Mouse (Mus musculus): Measurements from ENCODE around the gene Per2. TPM values are rescaled to one million over a fixed set of nuclear protein-coding genes. Genes with fewer than 3 reads are reported as not detected.
"Not testable (repeated sequence)": the region's sequence is repeated elsewhere in the genome, so short reads cannot be mapped to it uniquely, and the experiment has no call there.

Gene Per2
- polyA plus RNA-seq, 1 experiment, result 3.7 TPM

DNA sequence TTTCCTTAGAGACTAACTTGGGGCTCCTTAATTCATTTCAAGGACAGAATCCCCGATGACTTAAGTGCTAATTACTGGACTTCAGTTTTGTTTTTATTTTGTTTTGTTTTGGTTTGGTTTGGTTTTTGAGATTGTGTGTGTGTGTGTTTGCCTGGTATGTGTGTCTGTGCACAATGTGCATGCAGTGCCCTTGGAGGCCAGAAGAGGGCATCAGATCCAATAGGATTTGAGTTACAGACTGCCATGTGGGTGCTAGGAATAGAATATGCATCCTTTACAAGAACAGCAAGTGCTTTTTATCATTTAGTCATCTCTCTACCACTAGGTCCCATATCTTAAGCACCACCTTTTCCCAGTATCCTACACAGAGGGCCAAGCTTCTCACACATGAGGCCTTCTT is 19.8 kb upstream of the Per2 start:
- Histone ChIP-seq H3K4me3 (ENCODE audit: extremely low read depth, insufficient read depth, insufficient read length) (no peak overlapping the region), H3K27ac (ENCODE audit: insufficient read depth, low read length) (no peak overlapping the region), H3K36me3 (ENCODE audit: control insufficient read depth, insufficient read depth, low read length) (no peaks in the 10 kb centered on the region), H3K4me1 (ENCODE audit: control insufficient read depth, insufficient read depth, insufficient read length) (no peaks in the 10 kb centered on the region), H3K27me3 (ENCODE audit: control insufficient read depth, insufficient read depth, low read length) (no peaks in the 10 kb centered on the region)
- TF ChIP-seq CTCF (IDR thresholded peaks at IDR 0.05; ENCODE audit: extremely low read depth, insufficient read depth, insufficient read length, insufficient replicate concordance), result no peak
- TF ChIP-seq POLR2A (IDR thresholded peaks at IDR 0.05; ENCODE audit: low read depth, low read length), result no peak
- DNase-seq (ENCODE audit: low read depth in 1 of 2, low spot score in 2 of 2), result no peak
- WGBS, result 85% methylated on average over 1 of the region's 1 CpGs

DNA sequence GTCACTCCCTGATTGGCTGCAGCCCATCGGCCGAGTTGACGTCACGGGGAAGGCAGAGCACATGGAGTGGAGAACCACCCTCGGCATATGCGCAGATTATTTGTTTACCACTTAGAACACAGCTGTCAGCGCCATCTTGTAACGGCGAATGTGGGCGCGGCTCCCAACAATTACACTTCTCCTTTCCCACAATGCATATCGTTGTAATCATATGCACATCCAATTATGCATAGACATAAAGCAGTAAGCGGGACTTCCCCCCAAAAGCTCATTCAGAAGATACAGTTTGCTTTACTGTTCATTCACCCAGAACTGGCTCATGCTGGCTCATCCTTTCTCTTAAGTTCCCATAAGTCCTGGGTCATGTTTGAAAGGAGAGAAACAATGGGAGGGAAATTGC is 19.0 kb upstream of the Per2 start:
- 95% methylated on average over 13 of the region's 13 CpGs for WGBS
- H3K27me3 ChIP-seq (ENCODE audit: control insufficient read depth, insufficient read depth, low read length); H3K4me3 ChIP-seq (ENCODE audit: extremely low read depth, insufficient read depth, insufficient read length); H3K27ac ChIP-seq (ENCODE audit: insufficient read depth, low read length); H3K36me3 ChIP-seq (ENCODE audit: control insufficient read depth, insufficient read depth, low read length); H3K4me1 ChIP-seq (ENCODE audit: control insufficient read depth, insufficient read depth, insufficient read length); DNase-seq (ENCODE audit: low read depth in 1 of 2, low spot score in 2 of 2): not testable (repeated sequence)

- TF ChIP-seq POLR2A (IDR thresholded peaks at IDR 0.05; ENCODE audit: low read depth, low read length) (no peak), CTCF (IDR thresholded peaks at IDR 0.05; ENCODE audit: extremely low read depth, insufficient read depth, insufficient read length, insufficient replicate concordance) (no peak)
- no peaks in the 10 kb centered on the region for H3K4me1 ChIP-seq (ENCODE audit: control insufficient read depth, insufficient read depth, insufficient read length)
- H3K27me3 ChIP-seq (ENCODE audit: control insufficient read depth, insufficient read depth, low read length), result no peaks in the 10 kb centered on the region
- H3K36me3 ChIP-seq (ENCODE audit: control insufficient read depth, insufficient read depth, low read length), result no peaks in the 10 kb centered on the region
- 91% methylated on average over 4 of the region's 4 CpGs for WGBS
- no peak overlapping the region for H3K27ac ChIP-seq (ENCODE audit: insufficient read depth, low read length)
- H3K4me3 ChIP-seq (ENCODE audit: extremely low read depth, insufficient read depth, insufficient read length), result no peak overlapping the region
- DNase-seq (ENCODE audit: low read depth in 1 of 2, low spot score in 2 of 2), result no peak
Measured at GRCm38 (mm10) chr1:91469888-91470419, 10.8 kb upstream of the Per2 start.

DNA sequence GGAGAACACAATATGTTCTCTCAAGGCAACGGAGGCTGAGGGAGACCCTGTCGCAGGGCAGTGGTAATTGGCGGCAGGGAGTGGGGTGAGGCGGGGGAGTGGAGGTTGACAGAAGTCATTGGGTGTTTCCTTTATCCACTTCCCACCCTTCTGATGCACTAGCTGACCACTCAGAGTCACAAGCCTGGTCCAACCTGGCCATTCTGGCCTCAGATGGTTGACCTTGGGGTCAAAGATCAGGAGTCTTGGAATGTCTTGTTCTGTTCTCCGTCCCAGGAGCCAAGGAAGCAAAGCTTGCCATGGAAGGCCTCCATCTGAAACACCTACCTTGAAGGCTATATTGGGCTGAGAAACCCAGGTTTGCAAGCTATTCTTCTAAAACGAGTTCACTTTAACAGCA is 7.1 kb upstream of the Per2 start:
- no peak overlapping the region for H3K27ac ChIP-seq (ENCODE audit: insufficient read depth, low read length)
- H3K4me3 ChIP-seq (ENCODE audit: extremely low read depth, insufficient read depth, insufficient read length), result no peak overlapping the region
- H3K27me3 ChIP-seq (ENCODE audit: control insufficient read depth, insufficient read depth, low read length), result no peaks in the 10 kb centered on the region
- no peak for DNase-seq (ENCODE audit: low read depth in 1 of 2, low spot score in 2 of 2)
- H3K4me1 ChIP-seq (ENCODE audit: control insufficient read depth, insufficient read depth, insufficient read length), result no peaks in the 10 kb centered on the region
- TF ChIP-seq CTCF (IDR thresholded peaks at IDR 0.05; ENCODE audit: extremely low read depth, insufficient read depth, insufficient read length, insufficient replicate concordance), result no peak
- TF ChIP-seq POLR2A (IDR thresholded peaks at IDR 0.05; ENCODE audit: low read depth, low read length), result no peak
- H3K36me3 ChIP-seq (ENCODE audit: control insufficient read depth, insufficient read depth, low read length), result no peaks in the 10 kb centered on the region
- 95% methylated on average over 6 of the region's 6 CpGs for WGBS

GRCm38 (mm10) chr1:91465244-91465643 is 6.1 kb upstream of the Per2 start:
- no peak for DNase-seq (ENCODE audit: low read depth in 1 of 2, low spot score in 2 of 2)
- Histone ChIP-seq H3K27me3 (ENCODE audit: control insufficient read depth, insufficient read depth, low read length) (no peaks in the 10 kb centered on the region), H3K27ac (ENCODE audit: insufficient read depth, low read length) (no peak overlapping the region), H3K36me3 (ENCODE audit: control insufficient read depth, insufficient read depth, low read length) (no peaks in the 10 kb centered on the region), H3K4me1 (ENCODE audit: control insufficient read depth, insufficient read depth, insufficient read length) (peaks cover under 1% of the 10 kb centered on the region; the same call in 1 of the 2 replicates), H3K4me3 (ENCODE audit: extremely low read depth, insufficient read depth, insufficient read length) (no peak overlapping the region)
- no peak for TF ChIP-seq POLR2A (IDR thresholded peaks at IDR 0.05; ENCODE audit: low read depth, low read length)
- no peak for TF ChIP-seq CTCF (IDR thresholded peaks at IDR 0.05; ENCODE audit: extremely low read depth, insufficient read depth, insufficient read length, insufficient replicate concordance)
- 17% methylated on average over 1 of the region's 1 CpGs for WGBS

- Histone ChIP-seq H3K4me3 (ENCODE audit: extremely low read depth, insufficient read depth, insufficient read length) (no peak overlapping the region), H3K36me3 (ENCODE audit: control insufficient read depth, insufficient read depth, low read length) (no peaks in the 10 kb centered on the region), H3K4me1 (ENCODE audit: control insufficient read depth, insufficient read depth, insufficient read length) (peaks cover 6% of the 10 kb centered on the region; the same call in 1 of the 2 replicates), H3K27me3 (ENCODE audit: control insufficient read depth, insufficient read depth, low read length) (no peaks in the 10 kb centered on the region), H3K27ac (ENCODE audit: insufficient read depth, low read length) (no peak overlapping the region)
- TF ChIP-seq POLR2A (IDR thresholded peaks at IDR 0.05; ENCODE audit: low read depth, low read length) (no peak), CTCF (IDR thresholded peaks at IDR 0.05; ENCODE audit: extremely low read depth, insufficient read depth, insufficient read length, insufficient replicate concordance) (no peak)
- WGBS, result 77% methylated on average over 5 of the region's 5 CpGs
- no peak for DNase-seq (ENCODE audit: low read depth in 1 of 2, low spot score in 2 of 2)
Measured at GRCm38 (mm10) chr1:91464436-91464835, 5.3 kb upstream of the Per2 start.

DNA sequence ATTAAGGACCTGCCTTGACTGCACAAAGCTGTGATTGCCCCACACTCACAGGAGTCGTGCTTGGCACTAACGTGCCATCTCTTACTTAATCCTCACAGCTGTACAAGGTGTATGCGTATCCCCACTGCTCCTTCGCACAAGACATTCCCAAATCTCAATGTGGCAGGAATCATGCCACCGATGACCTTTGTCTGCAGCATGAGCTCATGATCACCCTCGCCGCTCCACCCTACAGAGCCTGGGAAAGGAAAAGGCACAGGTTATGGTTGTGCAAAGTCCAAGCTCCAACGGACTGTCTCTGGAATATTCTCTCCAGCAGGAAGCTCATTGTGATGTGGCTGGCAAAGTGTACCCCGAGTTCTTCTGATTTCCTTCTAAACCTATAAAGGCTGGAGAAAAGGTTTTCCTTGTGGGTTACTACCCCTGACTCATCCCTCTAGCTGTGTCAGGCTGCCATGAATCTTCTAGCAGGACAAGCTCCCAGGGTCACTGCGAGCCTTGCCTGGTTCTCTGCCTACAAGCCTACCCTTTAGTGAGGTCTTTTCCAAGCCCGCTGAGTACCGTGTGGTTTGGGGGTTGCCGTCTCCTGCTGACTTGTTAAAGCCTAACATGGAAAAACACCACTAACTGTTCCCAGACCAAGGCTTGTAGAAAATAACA is 4.3 kb upstream of the Per2 start:
- no peaks in the 10 kb centered on the region for H3K36me3 ChIP-seq (ENCODE audit: control insufficient read depth, insufficient read depth, low read length)
- no peak overlapping the region for H3K4me3 ChIP-seq (ENCODE audit: extremely low read depth, insufficient read depth, insufficient read length)
- H3K4me1 ChIP-seq (ENCODE audit: control insufficient read depth, insufficient read depth, insufficient read length), result peaks cover 6% of the 10 kb centered on the region; the same call in 1 of the 2 replicates
- DNase-seq (ENCODE audit: low read depth in 1 of 2, low spot score in 2 of 2), result no peak
- TF ChIP-seq POLR2A (IDR thresholded peaks at IDR 0.05; ENCODE audit: low read depth, low read length) (no peak), CTCF (IDR thresholded peaks at IDR 0.05; ENCODE audit: extremely low read depth, insufficient read depth, insufficient read length, insufficient replicate concordance) (no peak)
- H3K27ac ChIP-seq (ENCODE audit: insufficient read depth, low read length), result no peak overlapping the region
- WGBS, result 88% methylated on average over 13 of the region's 13 CpGs
- no peaks in the 10 kb centered on the region for H3K27me3 ChIP-seq (ENCODE audit: control insufficient read depth, insufficient read depth, low read length)

Data from spleen, adult 2 months (tissue).